Comparison of ENCODE assay signal across 11 mouse cellular contexts in genomic region chr17:42576671-42577168, GRCm38 (mm10). TPM values are rescaled to one million over a fixed set of nuclear protein-coding genes. Genes with fewer than 3 reads are reported as not detected.
DNase-seq lines count a peak whose midpoint lies in the region; ATAC-seq lines count a peak whose summit lies in the region.
"Had no signal": no experiment of that assay in that cellular context is flagged by ENCODE, and none has a peak within 500 bp of the region (broad histone marks: within the 10 kb centered on the region; RNA-seq: fewer than 3 reads in every experiment).

No protein-coding gene starts in this region.

- peaks cover 14% of the 10 kb centered on the region for H3K4me1 ChIP-seq in kidney, embryonic 16.5 days (ENCODE audit: insufficient read depth, low read length)

- no peak overlapping the region for H3K4me3 ChIP-seq in kidney, embryonic 16.5 days (ENCODE audit: low read length)

- WGBS in kidney, embryonic 16.5 days = 12% methylated on average over 6 of the region's 6 CpGs

- H3K27ac ChIP-seq in kidney, embryonic 16.5 days (ENCODE audit: low read length) = peak overlapping the region; percentile 41; the same call in 1 of the 2 replicates

- no peak overlapping the region for H3K4me2 ChIP-seq in kidney, embryonic 16.5 days (replicated peaks; ENCODE audit: low read depth, low read length)

- no peak overlapping the region for H3K9ac ChIP-seq in kidney, embryonic 16.5 days (replicated peaks; ENCODE audit: low read length)

- H3K27me3 ChIP-seq in kidney, embryonic 16.5 days (ENCODE audit: insufficient read depth, low read length) = no peaks in the 10 kb centered on the region

- H3K9me3 ChIP-seq in kidney, embryonic 16.5 days (ENCODE audit: low read length) = no peaks in the 10 kb centered on the region

- peak; percentile 88 for ATAC-seq in kidney, embryonic 16.5 days (ENCODE audit: low FRiP score, low TSS enrichment)
- ATAC-seq in CD4-positive, CD25-positive, alpha-beta regulatory T cell, adult 4 months = no peak

- no peaks in the 10 kb centered on the region for H3K36me3 ChIP-seq in kidney, embryonic 16.5 days (ENCODE audit: insufficient read depth, low read length)
- H3K36me3 ChIP-seq: G1E had no signal

- DNase-seq in Muller cell, postnatal 12 days (ENCODE audit: inconsistent ontology term) = peak; percentile 93
- DNase-seq in embryo, embryonic 9.5 days (ENCODE audit: extremely low spot score) = peak; percentile 50
- peak; percentile 28 to 41 for DNase-seq in heart, adult 9 months (ENCODE audit: low spot score in 2 of 2)
- DNase-seq in adrenal gland, postnatal 4 days (ENCODE audit: low spot score in 2 of 2) = no peak
- no peak for DNase-seq in ovary, adult 18-20 months (ENCODE audit: low spot score)
- no peak for DNase-seq in adrenal gland, postnatal 14 days
- DNase-seq: lung, adult 2 months had no signal

RNA-seq across cellular contexts. Expression of gene Opn5, which starts 34.5 kb away (rescaled TPM):
- polyA plus RNA-seq in kidney, embryonic 16.5 days (2015; fragmentation: Nextera tagmentation; extraction: Ambion mirVana) = 0.12 and 0.37 TPM in 2 replicates
- not detected for polyA plus RNA-seq in CD4-positive, CD25-positive, alpha-beta regulatory T cell, adult 4 months (2017; shearing (Covaris generic))
- total RNA-seq in adrenal gland, postnatal 4 days (2021) = not detected
- total RNA-seq in adrenal gland, postnatal 14 days (2021) = not detected in 2 replicates
- total RNA-seq: G1E; granulocyte monocyte progenitor cell, adult 5-6 weeks had no signal
- polyA plus RNA-seq: G1E; lung, adult 2 months had no signal

Comparison
In these comparisons a context has a peak if more than half of its experiments do, and no peak if none do; other contexts are left out.
1. DNase-seq: peak in Muller cell, postnatal 12 days (single experiment), embryo, embryonic 9.5 days (single experiment) and heart, adult 9 months (2 of 2); none in adrenal gland, postnatal 4 days (0 of 2), ovary, adult 18-20 months (single experiment) and adrenal gland, postnatal 14 days (single experiment).